Mouse (Mus musculus): Measurements from ENCODE around the gene Rnf182. TPM values are rescaled to one million over a fixed set of nuclear protein-coding genes. Genes with fewer than 3 reads are reported as not detected.

Gene Rnf182
- 29.4 and 32.8 TPM in 2 replicates for polyA plus RNA-seq (2015; fragmentation: Nextera tagmentation; extraction: Ambion mirVana)

- peak within 1 kb of the TSS; percentile 58 for H3K4me3 ChIP-seq
- H3K9me3 ChIP-seq = no peaks in the 10 kb centered on the region
- H3K36me3 ChIP-seq (replicated peaks) = no peaks in the 10 kb centered on the region
- H3K4me2 ChIP-seq = peak within 1 kb of the TSS; percentile 52
- peak; percentile 96 for ATAC-seq (replicated peaks)
- under 1% methylated on average over 48 of the region's 58 CpGs for WGBS
- H3K9ac ChIP-seq = peak within 1 kb of the TSS; percentile 63
- peaks cover 24% of the 10 kb centered on the region for H3K4me1 ChIP-seq
- H3K27ac ChIP-seq = peak within 1 kb of the TSS; percentile 74
- no peaks in the 10 kb centered on the region for H3K27me3 ChIP-seq (replicated peaks)
Observed at GRCm38 (mm10) chr13:43615577-43616254, at the start of gene Rnf182. TSS of gene Rnf182 (plus strand) at chr13:43615710.

DNA sequence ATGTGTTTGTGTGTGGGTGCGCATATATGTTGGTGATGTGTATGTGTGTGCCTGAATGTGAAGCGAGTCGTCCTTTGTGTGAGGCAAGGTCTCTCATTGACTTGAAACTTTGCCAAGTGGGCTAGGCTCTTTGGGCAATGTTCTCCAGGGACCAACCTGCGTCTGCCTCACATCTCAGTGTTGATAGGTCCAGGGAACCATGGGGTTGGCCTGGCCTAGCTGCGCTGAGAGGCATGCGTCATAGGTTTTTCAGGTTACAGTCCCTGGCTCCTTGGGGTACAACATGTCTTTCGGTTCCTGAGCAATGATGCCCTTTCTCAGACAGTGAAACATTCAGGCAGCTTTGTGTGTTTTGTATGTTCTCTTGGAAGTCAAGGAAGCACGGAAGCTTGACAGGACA is 49.3 kb upstream of the Rnf182 start:
- peaks cover 4% of the 10 kb centered on the region; the same call in 1 of the 2 replicates for H3K4me1 ChIP-seq
- H3K4me3 ChIP-seq = no peak overlapping the region
- ATAC-seq (replicated peaks) = no peak
- no peak overlapping the region for H3K9ac ChIP-seq
- 87% methylated on average over 8 of the region's 8 CpGs for WGBS
- no peaks in the 10 kb centered on the region for H3K36me3 ChIP-seq (replicated peaks)
- H3K27me3 ChIP-seq (replicated peaks) = no peaks in the 10 kb centered on the region
- H3K9me3 ChIP-seq = no peaks in the 10 kb centered on the region
- H3K4me2 ChIP-seq = no peak overlapping the region
- no peak overlapping the region for H3K27ac ChIP-seq

DNA sequence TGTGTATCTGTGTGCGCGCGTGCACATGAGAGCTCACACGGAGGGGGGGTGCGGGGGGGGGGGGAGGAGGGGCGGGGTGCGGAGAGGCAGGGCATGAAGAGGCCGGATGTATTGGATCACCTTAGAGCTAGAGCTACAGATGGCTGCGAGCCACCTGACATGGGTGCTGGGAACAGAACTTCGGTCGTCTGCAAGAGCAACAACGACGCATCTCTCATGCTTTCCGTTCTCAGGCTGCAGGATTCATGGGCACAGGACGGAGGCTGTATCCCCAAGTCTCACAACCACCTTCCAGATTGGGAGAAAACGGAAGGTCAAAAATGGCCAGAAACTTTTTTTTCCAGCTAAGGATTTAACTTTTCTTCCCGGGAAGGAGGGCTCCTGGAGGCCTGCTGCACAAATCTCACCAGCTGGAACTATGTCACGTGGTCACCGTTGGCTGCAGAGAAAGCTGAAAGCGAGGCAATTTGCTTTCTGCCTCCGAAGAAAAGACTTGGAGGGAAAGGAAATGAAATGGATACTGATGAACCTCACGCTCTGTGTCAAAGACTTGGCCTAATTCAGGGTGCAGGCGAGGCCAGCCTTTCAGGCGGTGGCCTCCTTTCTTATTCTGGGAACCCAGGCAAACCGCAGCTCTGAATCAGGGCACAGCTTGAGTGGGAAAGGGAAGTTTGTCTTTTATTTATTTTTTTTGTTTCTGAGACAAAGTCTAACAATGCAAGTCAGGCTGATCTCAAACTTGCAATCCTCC is 48.2 kb upstream of the Rnf182 start:
- H3K36me3 ChIP-seq (replicated peaks) = no peaks in the 10 kb centered on the region
- no peak overlapping the region for H3K4me3 ChIP-seq
- no peak for ATAC-seq (replicated peaks)
- H3K9me3 ChIP-seq = no peaks in the 10 kb centered on the region
- H3K4me2 ChIP-seq = no peak overlapping the region
- H3K9ac ChIP-seq = no peak overlapping the region
- H3K4me1 ChIP-seq = peaks cover 4% of the 10 kb centered on the region; the same call in 1 of the 2 replicates
- no peak overlapping the region for H3K27ac ChIP-seq
- no peaks in the 10 kb centered on the region for H3K27me3 ChIP-seq (replicated peaks)
- 64% methylated on average over 25 of the region's 25 CpGs for WGBS

DNA sequence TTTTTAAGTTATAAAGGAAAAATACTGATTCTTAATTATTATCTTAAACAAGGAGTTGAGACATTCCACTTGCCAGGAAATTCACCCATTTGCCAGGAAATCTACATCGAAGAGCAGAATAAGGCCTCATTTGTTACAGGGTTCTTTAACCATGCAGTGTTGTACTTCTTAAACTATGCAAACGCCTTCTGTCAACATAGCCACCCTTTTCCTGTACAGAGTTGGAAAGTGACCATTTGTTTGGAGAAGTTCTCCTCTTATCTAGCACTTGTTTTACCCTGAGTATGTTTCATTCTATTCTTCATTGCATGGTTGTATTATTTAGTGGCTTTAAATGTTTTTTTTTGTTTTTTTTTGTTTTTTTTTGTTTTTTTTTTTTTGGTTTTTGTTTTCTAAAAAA is 41.5 kb upstream of the Rnf182 start:
- H3K9me3 ChIP-seq = no peaks in the 10 kb centered on the region
- no peak overlapping the region for H3K27ac ChIP-seq
- WGBS = 80% methylated on average over 2 of the region's 2 CpGs
- no peak for ATAC-seq (replicated peaks)
- no peaks in the 10 kb centered on the region for H3K27me3 ChIP-seq (replicated peaks)
- H3K4me2 ChIP-seq = no peak overlapping the region
- no peaks in the 10 kb centered on the region for H3K4me1 ChIP-seq
- no peak overlapping the region for H3K4me3 ChIP-seq
- H3K9ac ChIP-seq = no peak overlapping the region
- H3K36me3 ChIP-seq (replicated peaks) = no peaks in the 10 kb centered on the region

- WGBS = 90% methylated on average over 5 of the region's 5 CpGs
- no peak for ATAC-seq (replicated peaks)
Observed at GRCm38 (mm10) chr13:43575431-43575830, 40.1 kb upstream of the Rnf182 start.

DNA sequence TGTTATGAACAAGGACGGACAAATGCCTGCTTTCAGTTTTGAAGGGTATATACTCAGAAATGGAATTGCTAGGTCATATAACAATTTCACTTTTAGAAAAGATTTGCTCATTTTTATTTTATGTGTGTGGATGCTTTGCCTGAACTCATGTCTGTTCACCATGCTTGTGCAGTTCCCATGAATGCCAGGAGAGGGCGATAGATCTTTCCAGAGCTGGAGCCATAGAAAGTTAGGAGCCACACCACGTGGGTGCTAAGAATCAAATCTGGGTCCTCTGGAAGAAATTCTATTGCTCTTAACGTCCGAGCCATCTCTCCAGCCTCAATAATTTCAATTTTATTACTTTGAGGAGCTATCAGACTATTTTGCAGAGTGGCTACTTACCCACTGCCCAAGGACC is 38.3 kb upstream of the Rnf182 start:
- Histone ChIP-seq H3K4me1 (no peaks in the 10 kb centered on the region), H3K27me3 (replicated peaks) (no peaks in the 10 kb centered on the region), H3K9ac (no peak overlapping the region), H3K27ac (no peak overlapping the region), H3K9me3 (no peaks in the 10 kb centered on the region), H3K4me2 (no peak overlapping the region), H3K36me3 (replicated peaks) (no peaks in the 10 kb centered on the region), H3K4me3 (no peak overlapping the region)
- no peak for ATAC-seq (replicated peaks)
- WGBS = 72% methylated on average over 5 of the region's 5 CpGs

More at GRCm38 (mm10) chr13:43575431-43575830, 40.1 kb upstream of the Rnf182 start:
- Histone ChIP-seq H3K9me3 (no peaks in the 10 kb centered on the region), H3K4me3 (no peak overlapping the region), H3K4me1 (no peaks in the 10 kb centered on the region), H3K9ac (no peak overlapping the region), H3K27me3 (replicated peaks) (no peaks in the 10 kb centered on the region), H3K36me3 (replicated peaks) (no peaks in the 10 kb centered on the region), H3K4me2 (no peak overlapping the region), H3K27ac (no peak overlapping the region)

- Histone ChIP-seq H3K27me3 (replicated peaks) (no peaks in the 10 kb centered on the region), H3K9me3 (no peaks in the 10 kb centered on the region), H3K4me2 (no peak overlapping the region), H3K4me1 (no peaks in the 10 kb centered on the region), H3K36me3 (replicated peaks) (no peaks in the 10 kb centered on the region), H3K4me3 (no peak overlapping the region), H3K27ac (no peak overlapping the region), H3K9ac (no peak overlapping the region)
- no peak for ATAC-seq (replicated peaks)
- WGBS = 86% methylated on average over 12 of the region's 12 CpGs
Observed at GRCm38 (mm10) chr13:43577766-43578165, 37.7 kb upstream of the Rnf182 start.

DNA sequence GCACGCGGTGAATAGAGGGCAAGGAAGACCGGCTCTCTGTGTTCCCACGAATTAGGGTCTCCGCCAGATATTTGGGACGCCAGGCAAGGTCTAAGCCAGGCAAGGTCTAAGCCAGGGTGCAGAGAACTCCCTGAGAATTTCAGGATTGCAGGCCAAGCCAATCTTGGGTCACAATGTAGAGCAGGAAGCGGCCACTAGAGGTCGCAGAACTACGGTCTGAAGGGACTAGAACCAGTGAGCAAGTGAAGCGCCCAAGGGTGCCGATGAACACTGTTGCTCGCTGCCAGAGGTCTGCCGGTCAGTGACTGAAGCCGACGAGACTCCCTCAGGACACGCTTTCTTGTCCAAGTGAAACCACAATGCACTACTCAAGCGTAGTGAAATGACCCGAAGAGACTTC is 35.8 kb upstream of the Rnf182 start:
- Histone ChIP-seq H3K4me2 (no peak overlapping the region), H3K9me3 (no peaks in the 10 kb centered on the region), H3K27me3 (replicated peaks) (no peaks in the 10 kb centered on the region), H3K36me3 (replicated peaks) (no peaks in the 10 kb centered on the region), H3K4me1 (peaks cover 4% of the 10 kb centered on the region; the same call in 1 of the 2 replicates), H3K9ac (no peak overlapping the region), H3K4me3 (no peak overlapping the region), H3K27ac (no peak overlapping the region)
- 23% methylated on average over 18 of the region's 18 CpGs for WGBS
- no peak for ATAC-seq (replicated peaks)

GRCm38 (mm10) chr13:43580661-43581060 is 34.8 kb upstream of the Rnf182 start:
- no peaks in the 10 kb centered on the region for H3K9me3 ChIP-seq
- 94% methylated on average over 5 of the region's 5 CpGs for WGBS
- H3K4me1 ChIP-seq = peaks cover 4% of the 10 kb centered on the region; the same call in 1 of the 2 replicates
- no peaks in the 10 kb centered on the region for H3K27me3 ChIP-seq (replicated peaks)
- no peaks in the 10 kb centered on the region for H3K36me3 ChIP-seq (replicated peaks)
- no peak overlapping the region for H3K27ac ChIP-seq
- H3K4me2 ChIP-seq = no peak overlapping the region
- H3K4me3 ChIP-seq = no peak overlapping the region
- ATAC-seq (replicated peaks) = no peak
- no peak overlapping the region for H3K9ac ChIP-seq

DNA sequence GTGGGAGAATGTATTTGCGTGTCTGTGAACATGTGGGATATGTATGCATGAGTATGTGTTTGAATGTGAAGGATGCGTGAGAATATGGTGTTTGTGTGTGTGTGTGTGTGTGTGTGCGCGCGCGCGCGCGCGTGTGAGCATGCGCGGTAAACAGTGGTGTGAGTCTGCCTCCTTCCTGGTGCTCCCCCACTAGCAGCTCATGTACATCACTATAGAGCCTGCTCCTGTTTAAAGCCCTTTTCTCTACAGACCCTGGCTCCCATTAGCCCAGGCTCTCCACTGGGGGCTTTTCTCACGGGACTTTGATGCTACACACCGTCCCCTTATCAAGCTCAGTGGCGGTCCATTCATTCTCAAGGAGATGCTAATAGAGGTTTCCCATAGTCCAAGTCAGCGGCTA is 32.5 kb upstream of the Rnf182 start:
- Histone ChIP-seq H3K9me3 (no peaks in the 10 kb centered on the region), H3K36me3 (replicated peaks) (no peaks in the 10 kb centered on the region), H3K27ac (0 out of 2 replicates have a peak overlapping the region, but pooled peaks have one; percentile 2), H3K4me3 (peak overlapping the region; percentile 20; the same call in 1 of the 2 replicates), H3K4me1 (peaks cover 4% of the 10 kb centered on the region; the same call in 1 of the 2 replicates), H3K9ac (no peak overlapping the region), H3K4me2 (peak overlapping the region; percentile 28), H3K27me3 (replicated peaks) (no peaks in the 10 kb centered on the region)
- WGBS = 40% methylated on average over 16 of the region's 16 CpGs
- peak; percentile 37; the same call in 1 of the 2 replicates for ATAC-seq (replicated peaks)

GRCm38 (mm10) chr13:43583504-43583903 is 32.0 kb upstream of the Rnf182 start:
- Histone ChIP-seq H3K36me3 (replicated peaks) (no peaks in the 10 kb centered on the region), H3K4me2 (no peak overlapping the region), H3K9me3 (no peaks in the 10 kb centered on the region), H3K9ac (no peak overlapping the region), H3K4me1 (peaks cover 4% of the 10 kb centered on the region; the same call in 1 of the 2 replicates), H3K27me3 (replicated peaks) (no peaks in the 10 kb centered on the region), H3K4me3 (no peak overlapping the region), H3K27ac (no peak overlapping the region)
- 60% methylated on average over 8 of the region's 8 CpGs for WGBS
- no peak for ATAC-seq (replicated peaks)

DNA sequence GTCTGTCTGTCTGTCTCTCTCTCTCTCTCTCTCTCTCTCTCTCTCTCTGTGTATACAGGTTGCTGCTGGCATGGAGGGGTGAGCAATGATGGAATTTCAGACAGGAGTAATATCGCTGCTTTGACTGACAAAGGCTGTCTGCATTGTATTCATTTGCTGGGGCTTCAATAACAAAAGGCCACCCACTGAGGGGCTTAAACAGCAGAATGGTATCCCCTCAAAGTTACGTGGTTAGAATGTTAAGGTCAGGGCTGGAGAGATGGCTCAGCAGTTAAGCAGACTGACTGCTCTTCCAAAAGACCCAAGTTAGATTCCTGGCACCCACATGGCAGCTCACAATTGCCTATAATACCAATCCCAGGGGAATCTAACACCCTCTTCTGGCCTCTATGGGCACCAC is 30.2 kb upstream of the Rnf182 start:
- Histone ChIP-seq H3K4me1 (peaks cover 4% of the 10 kb centered on the region; the same call in 1 of the 2 replicates), H3K9me3 (no peaks in the 10 kb centered on the region), H3K27me3 (replicated peaks) (no peaks in the 10 kb centered on the region), H3K4me3 (no peak overlapping the region), H3K9ac (no peak overlapping the region), H3K36me3 (replicated peaks) (no peaks in the 10 kb centered on the region), H3K4me2 (no peak overlapping the region), H3K27ac (no peak overlapping the region)
- ATAC-seq (replicated peaks) = no peak
- 28% methylated on average over 2 of the region's 2 CpGs for WGBS
